Mouse (Mus musculus) c-Kit-positive CD71-positive TER-119-positive erythroid progenitor cells, embryonic 14.5 days (primary cell): ENCODE results near the gene Lipc.

Experiments used
- DNase-seq: peaks from one replicate; pipeline ENCODE4 v3.0.0-alpha.2; 2013; ENCODE audit warnings: low spot score

Gene Lipc

GRCm38 (mm10) chr9:70957717-70958116 lies 5.7 kb upstream of the Lipc start:
- no peak for DNase-seq

GRCm38 (mm10) chr9:70954226-70954625 lies 2.2 kb upstream of the Lipc start:
- DNase-seq: no peak

- DNase-seq: no peak
Observed at GRCm38 (mm10) chr9:70949336-70949735, 2.7 kb downstream of the Lipc start.

GRCm38 (mm10) chr9:70947312-70947711 lies 4.7 kb downstream of the Lipc start:
- DNase-seq: no peak

GRCm38 (mm10) chr9:70942686-70943333 lies 9.2 kb downstream of the Lipc start:
- DNase-seq: no peak

- DNase-seq: no peak
Observed at GRCm38 (mm10) chr9:70939752-70940501, 12.1 kb downstream of the Lipc start.

GRCm38 (mm10) chr9:70938850-70939249 lies 13.2 kb downstream of the Lipc start:
- no peak for DNase-seq

GRCm38 (mm10) chr9:70938134-70938533 lies 13.9 kb downstream of the Lipc start:
- no peak for DNase-seq

- no peak for DNase-seq
Observed at GRCm38 (mm10) chr9:70934587-70935295, 17.3 kb downstream of the Lipc start.

GRCm38 (mm10) chr9:70930641-70931020 lies 21.4 kb downstream of the Lipc start:
- DNase-seq: no peak

- peak; percentile 74 for DNase-seq
Observed at GRCm38 (mm10) chr9:70929840-70930640, 22.0 kb downstream of the Lipc start.

GRCm38 (mm10) chr9:70928472-70928871 lies 23.6 kb downstream of the Lipc start:
- no peak for DNase-seq

GRCm38 (mm10) chr9:70927701-70928100 lies 24.3 kb downstream of the Lipc start:
- no peak for DNase-seq

GRCm38 (mm10) chr9:70926820-70927588 lies 25.0 kb downstream of the Lipc start:
- peak; percentile 91 for DNase-seq

GRCm38 (mm10) chr9:70925225-70925624 lies 26.8 kb downstream of the Lipc start:
- no peak for DNase-seq

- peak; percentile 66 for DNase-seq
Observed at GRCm38 (mm10) chr9:70924763-70925162, 27.3 kb downstream of the Lipc start.

- DNase-seq: peak; percentile 95
Observed at GRCm38 (mm10) chr9:70921781-70922565, 30.1 kb downstream of the Lipc start.

- no peak for DNase-seq
Observed at GRCm38 (mm10) chr9:70921132-70921531, 30.9 kb downstream of the Lipc start.

- no peak for DNase-seq
Observed at GRCm38 (mm10) chr9:70919271-70919670, 32.8 kb downstream of the Lipc start.

- no peak for DNase-seq
Observed at GRCm38 (mm10) chr9:70916516-70916915, 35.5 kb downstream of the Lipc start.

- no peak for DNase-seq
Observed at GRCm38 (mm10) chr9:70915356-70915685, 36.7 kb downstream of the Lipc start.
